Mouse (Mus musculus) inflammation-experienced regulatory T-cells (primary cell): ENCODE measurements around the gene Oxtr. TPM values are rescaled to one million over a fixed set of nuclear protein-coding genes. Genes with fewer than 3 reads are reported as not detected.

Source experiments
- polyA plus RNA-seq, 2 experiments: library from polyadenylated mRNA; unstranded; fragments of 100-300 nt; shearing (Covaris generic); gene quantifications; one replicate each; pipeline ENCODE4 v1.2.1; 2017

Oxtr gene
- polyA plus RNA-seq = under 1 TPM; 0.08 to 0.10 TPM

DNA sequence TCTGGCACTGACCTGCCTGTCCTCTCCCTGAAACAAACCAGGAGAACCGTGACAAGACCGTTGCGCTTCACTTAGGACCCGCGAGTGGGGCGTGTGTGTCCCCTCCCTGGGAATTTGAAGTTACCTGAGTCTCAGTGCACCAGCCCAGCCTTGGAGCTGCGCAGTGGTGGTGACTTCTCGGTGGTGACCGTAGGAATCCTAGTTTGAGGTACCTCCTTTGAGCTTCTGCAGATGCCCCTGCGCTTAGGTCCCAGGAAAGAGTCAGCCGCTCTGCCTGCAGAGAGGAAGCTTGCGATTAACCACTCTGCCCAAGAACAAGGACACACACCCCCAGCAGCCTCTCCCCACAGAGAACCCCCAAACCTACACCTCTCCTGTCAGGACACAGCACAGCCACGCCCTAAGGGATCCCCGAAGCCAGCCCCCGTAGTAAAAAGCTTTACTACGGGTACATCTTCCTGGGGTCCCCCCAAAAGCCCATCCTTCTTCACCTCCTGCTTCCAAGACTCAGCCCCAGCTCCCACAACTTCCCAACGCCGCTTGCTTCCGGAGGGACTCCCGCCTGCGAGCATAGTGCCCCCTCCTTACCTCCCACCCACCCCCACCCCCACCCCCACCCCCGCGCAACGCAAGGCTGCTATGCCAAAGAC lies at the start of gene Oxtr:
Gene Oxtr, minus strand, starts transcription at position 34 of the 650 bp plus-strand sequence.

GRCm38 (mm10) chr6:112459341-112459749 lies 30.4 kb downstream of the Oxtr start, which contains the start of gene Cav3:
Gene Cav3 (plus strand): TSS chr6:112459505.

Other genes starting within 250 kb of the Oxtr start
- gene Lmcd1, start 216.2 kb downstream of the Oxtr start, polyA plus RNA-seq = not detected
- gene Ssu2, start 101.9 kb downstream of the Oxtr start, polyA plus RNA-seq = 1 to 10 TPM in 1 of 2 experiments, not detected in 1; 1.2 TPM
- under 1 TPM in 1 of 2 experiments, not detected in 1; 0.24 TPM for gene Cav3, start 30.4 kb downstream of the Oxtr start, polyA plus RNA-seq
- 10 to 100 TPM; 34.4 to 36.7 TPM for gene Rad18, start 206.7 kb upstream of the Oxtr start, polyA plus RNA-seq